Mouse (Mus musculus) MEL (cell line): Measurements from ENCODE around the gene Hps1. TPM values are rescaled to one million over a fixed set of nuclear protein-coding genes. Genes with fewer than 3 reads are reported as not detected.

Source experiments
- DNase-seq: peaks from one replicate; pipeline ENCODE4 v3.0.0; 2011; ENCODE audit warnings: low read depth, low spot score
- H3K27ac ChIP-seq: 2 replicates; pipeline ENCODE4 v1.5.1; 2012; ENCODE audit warnings: low read depth, mild to moderate bottlenecking, control low read depth, low read length, moderate library complexity; ENCODE audit not compliant: control insufficient read depth
- H3K27me3 ChIP-seq, 2 experiments: fragments of 150-350 bp in 1 of 2; sonication (generic) in 1 of 2; 2 replicates each; pipeline ENCODE4 v1.6.1; 2012; ENCODE audit warnings: low read length in 2 of 2, mild to moderate bottlenecking in 2 of 2, improper control_type of control experiment in 1 of 2, moderate library complexity in 1 of 2; ENCODE audit not compliant: insufficient read depth in 2 of 2, control insufficient read depth in 1 of 2
- H3K36me3 ChIP-seq, 2 experiments: 2 replicates each; pipeline ENCODE4 v1.6.1; 2012 to 2014; ENCODE audit warnings: low read length in 2 of 2, improper control_type of control experiment in 1 of 2, inconsistent platforms in 1 of 2, mild to moderate bottlenecking in 1 of 2; ENCODE audit not compliant: insufficient read depth in 2 of 2, control insufficient read depth in 1 of 2
- H3K4me1 ChIP-seq, 2 experiments: fragments of 150-350 bp in 1 of 2; sonication (generic) in 1 of 2; 2 replicates each; pipeline ENCODE4 v1.6.1; 2012; ENCODE audit warnings: low read length in 2 of 2, improper control_type of control experiment in 1 of 2, mild to moderate bottlenecking in 1 of 2; ENCODE audit not compliant: insufficient read depth in 2 of 2, control insufficient read depth in 1 of 2
- H3K4me3 ChIP-seq, 2 experiments: fragments of 150-350 bp in 1 of 2; sonication (generic) in 1 of 2; 2 replicates each; pipeline ENCODE4 v1.5.1; 2012; ENCODE audit warnings: low read depth in 2 of 2, low read length in 2 of 2, mild to moderate bottlenecking in 2 of 2, moderate library complexity in 2 of 2, control low read depth in 1 of 2, improper control_type of control experiment in 1 of 2; ENCODE audit not compliant: control insufficient read depth in 1 of 2, insufficient read depth in 1 of 2
- H3K79me2 ChIP-seq: 2 replicates; pipeline ENCODE4 v1.6.1; 2012; ENCODE audit warnings: mild to moderate bottlenecking, low read length, moderate library complexity; ENCODE audit not compliant: control insufficient read depth, poor library complexity, insufficient read depth
- H3K9ac ChIP-seq: 2 replicates; pipeline ENCODE4 v1.6.1; 2012; ENCODE audit warnings: low read depth, mild to moderate bottlenecking, control low read depth, low read length, moderate library complexity; ENCODE audit not compliant: control insufficient read depth, poor library complexity, severe bottlenecking
- H3K9me3 ChIP-seq: fragments of 150-350 bp; sonication (generic); replicated peaks from 2 replicates; pipeline ENCODE4 v1.6.1; 2012; ENCODE audit warnings: mild to moderate bottlenecking, low read length, improper control_type of control experiment, moderate library complexity; ENCODE audit not compliant: insufficient read depth
- BHLHE40 ChIP-seq: IDR thresholded peaks from 2 replicates; pipeline ENCODE4 v1.6.1; 2012; ENCODE audit warnings: low read depth, mild to moderate bottlenecking, inconsistent platforms, low read length, improper control_type of control experiment, borderline replicate concordance
- CHD2 ChIP-seq: IDR thresholded peaks from 2 replicates; pipeline ENCODE4 v1.6.1; 2011; ENCODE audit warnings: low read length, improper control_type of control experiment
- CTCF ChIP-seq, 3 experiments: IDR thresholded peaks in 2 of 3; conservative IDR thresholded peaks in 1 of 3; 2 replicates each; pipeline ENCODE4 v1.5.1; 2011 to 2012; ENCODE audit warnings: low read length in 3 of 3, low read depth in 2 of 3, mild to moderate bottlenecking in 2 of 3, improper control_type of control experiment in 1 of 3, inconsistent platforms in 1 of 3, mixed read lengths in 1 of 3, moderate library complexity in 1 of 3; ENCODE audit not compliant: control insufficient read depth in 1 of 3, insufficient read depth in 1 of 3, poor library complexity in 1 of 3, severe bottlenecking in 1 of 3
- ETS1 ChIP-seq: IDR thresholded peaks from 2 replicates; pipeline ENCODE4 v1.6.1; 2012; ENCODE audit warnings: low read depth, mild to moderate bottlenecking, inconsistent platforms, low read length, improper control_type of control experiment, moderate library complexity
- HCFC1 ChIP-seq: IDR thresholded peaks from 2 replicates; pipeline ENCODE4 v1.6.1; 2012; ENCODE audit warnings: low read depth, mild to moderate bottlenecking, inconsistent platforms, low read length, improper control_type of control experiment, moderate library complexity
- JUND ChIP-seq: IDR thresholded peaks from 2 replicates; pipeline ENCODE4 v1.6.1; 2011; ENCODE audit warnings: low read depth, mild to moderate bottlenecking, improper control_type of control experiment, low read length
- MAFK ChIP-seq: IDR thresholded peaks from 2 replicates; pipeline ENCODE4 v1.6.1; 2011; ENCODE audit warnings: low read depth, mild to moderate bottlenecking, low read length, improper control_type of control experiment, borderline replicate concordance
- MAX ChIP-seq: IDR thresholded peaks from 2 replicates; pipeline ENCODE4 v1.6.1; 2011; ENCODE audit warnings: low read length, improper control_type of control experiment
- MAZ ChIP-seq: IDR thresholded peaks from 2 replicates; pipeline ENCODE4 v1.6.1; 2012; ENCODE audit warnings: low read depth, mild to moderate bottlenecking, inconsistent platforms, low read length, improper control_type of control experiment
- MEF2A ChIP-seq: IDR thresholded peaks from 2 replicates; pipeline ENCODE4 v1.6.1; 2014; ENCODE audit warnings: low read depth, mild to moderate bottlenecking, inconsistent platforms, low read length, improper control_type of control experiment; ENCODE audit not compliant: poor library complexity, insufficient replicate concordance, severe bottlenecking; ENCODE audit errors: extremely low read depth
- MXI1 ChIP-seq: IDR thresholded peaks from 2 replicates; pipeline ENCODE4 v1.6.1; 2011; ENCODE audit warnings: mild to moderate bottlenecking, low read depth, low read length, improper control_type of control experiment
- MYC ChIP-seq: IDR thresholded peaks from 2 replicates; pipeline ENCODE4 v1.6.1; 2011; ENCODE audit warnings: low read depth, mild to moderate bottlenecking, low read length, improper control_type of control experiment, moderate library complexity
- NELFE ChIP-seq: IDR thresholded peaks from 2 replicates; pipeline ENCODE4 v1.6.1; 2011; ENCODE audit warnings: low read depth, low read length, improper control_type of control experiment
- POLR2A ChIP-seq, 2 experiments: IDR thresholded peaks; 2 replicates each; pipeline ENCODE4 v1.6.1; 2011 to 2012; ENCODE audit warnings: low read length in 2 of 2, mild to moderate bottlenecking in 2 of 2, control low read depth in 1 of 2, improper control_type of control experiment in 1 of 2, low read depth in 1 of 2, moderate library complexity in 1 of 2; ENCODE audit not compliant: control insufficient read depth in 1 of 2, insufficient read depth in 1 of 2, poor library complexity in 1 of 2
- RAD21 ChIP-seq: IDR thresholded peaks from 2 replicates; pipeline ENCODE4 v1.6.1; 2011; ENCODE audit warnings: mild to moderate bottlenecking, low read depth, low read length, improper control_type of control experiment
- TAL1 ChIP-seq: IDR thresholded peaks from 2 replicates; pipeline ENCODE4 v1.6.1; 2012; ENCODE audit warnings: mild to moderate bottlenecking, inconsistent platforms, low read length, moderate library complexity, mixed read lengths
- TBP ChIP-seq: IDR thresholded peaks from 2 replicates; pipeline ENCODE4 v1.8.0; 2011; ENCODE audit warnings: low read depth, low read length, improper control_type of control experiment
- TCF12 ChIP-seq: IDR thresholded peaks from 2 replicates; pipeline ENCODE4 v1.6.1; 2014; ENCODE audit warnings: low read depth, mild to moderate bottlenecking, inconsistent platforms, low read length, improper control_type of control experiment, moderate library complexity
- UBTF ChIP-seq: IDR thresholded peaks from 2 replicates; pipeline ENCODE4 v1.6.1; 2012; ENCODE audit warnings: low read depth, mild to moderate bottlenecking, inconsistent platforms, low read length, improper control_type of control experiment, moderate library complexity, borderline replicate concordance; ENCODE audit not compliant: insufficient read depth
- ZC3H11A ChIP-seq: IDR thresholded peaks from 2 replicates; pipeline ENCODE4 v1.6.1; 2012; ENCODE audit warnings: low read depth, mild to moderate bottlenecking, inconsistent platforms, low read length, improper control_type of control experiment
- ZKSCAN1 ChIP-seq: IDR thresholded peaks from 2 replicates; pipeline ENCODE4 v1.6.1; 2012; ENCODE audit warnings: low read depth, mild to moderate bottlenecking, inconsistent platforms, low read length, improper control_type of control experiment, moderate library complexity
- polyA plus RNA-seq, 2 experiments: library from polyadenylated mRNA; stranded (reverse) in 1 of 2; unstranded in 1 of 2; fragments of >175 nt in 1 of 2; fragments of >200 nt in 1 of 2; gene quantifications; 2 replicates each; pipeline versions ENCODE4 v1.2.1 to v1.2.4; 2012; ENCODE audit warnings: low replicate concordance in 2 of 2, low read depth in 1 of 2; ENCODE audit not compliant: insufficient read length in 2 of 2, insufficient read depth in 1 of 2, missing spikeins in 1 of 2
- total RNA-seq: library from RNA; depleted of rRNA; stranded (reverse); fragments of 300-350 nt; gene quantifications from 2 replicates; pipeline ENCODE4 v1.2.3, GENCODE M21; 2012

The Hps1 gene
- total and polyA plus RNA-seq, 3 experiments, result 22.6 to 43.3 TPM; not detected in 1

GRCm38 (mm10) chr19:42820109-42820508 lies 40.3 kb upstream of the Hps1 start:
- no peaks in the 10 kb centered on the region for H3K9me3 ChIP-seq
- H3K36me3 ChIP-seq, result no peaks in the 10 kb centered on the region
- no peak overlapping the region for H3K9ac ChIP-seq
- no peak for DNase-seq
- no peak overlapping the region for H3K27ac ChIP-seq
- H3K27me3 ChIP-seq, result peaks cover 5 to 8% of the 10 kb centered on the region in 2 experiments
- H3K4me3 ChIP-seq, result no peak overlapping the region
- no peaks in the 10 kb centered on the region for H3K79me2 ChIP-seq
- no peaks in the 10 kb centered on the region for H3K4me1 ChIP-seq
- TF ChIP-seq ZKSCAN1 (no peak), TAL1 (no peak), MAZ (no peak), NELFE (no peak), MYC (no peak), CTCF (IDR thresholded peaks at IDR 0.05 in 2 of 3, conservative IDR thresholded peaks at IDR 0.05 in 1 of 3; ENCODE audit: control insufficient read depth in 1 of 3, insufficient read depth in 1 of 3, low read depth in 2 of 3, low read length in 3 of 3, poor library complexity in 1 of 3, severe bottlenecking in 1 of 3) (no peak), MAFK (no peak), TBP (no peak), ZC3H11A (no peak), HCFC1 (no peak), BHLHE40 (no peak), MEF2A (no peak), UBTF (no peak), MXI1 (no peak), TCF12 (no peak), RAD21 (no peak), JUND (no peak)

- H3K27me3 ChIP-seq, result peaks cover 5 to 10% of the 10 kb centered on the region in 2 experiments
- H3K79me2 ChIP-seq, result no peaks in the 10 kb centered on the region
- TF ChIP-seq POLR2A (IDR thresholded peaks at IDR 0.05; ENCODE audit: control insufficient read depth in 1 of 2, insufficient read depth in 1 of 2, low read depth in 1 of 2, low read length in 2 of 2, poor library complexity in 1 of 2) (no peak), ETS1 (no peak), MXI1 (no peak), MYC (no peak), MAX (no peak), CHD2 (no peak), JUND (no peak), TBP (no peak)
- TF ChIP-seq, all 39 proteins: peak for 0
- Histone ChIP-seq H3K9me3 (no peaks in the 10 kb centered on the region), H3K27ac (no peak overlapping the region), H3K4me3 (no peak overlapping the region), H3K36me3 (no peaks in the 10 kb centered on the region), H3K9ac (no peak overlapping the region), H3K4me1 (no peaks in the 10 kb centered on the region)
- DNase-seq, result no peak
These were observed 38.0 kb upstream of the Hps1 start for GRCm38 (mm10) chr19:42817761-42818160.
